Mouse (Mus musculus): ENCODE data around the gene Sfxn5. TPM values are rescaled to one million over a fixed set of nuclear protein-coding genes. Genes with fewer than 3 reads are reported as not detected.

The Sfxn5 gene
- polyA plus RNA-seq, 2 experiments, result 5.8 to 6.6 TPM

DNA sequence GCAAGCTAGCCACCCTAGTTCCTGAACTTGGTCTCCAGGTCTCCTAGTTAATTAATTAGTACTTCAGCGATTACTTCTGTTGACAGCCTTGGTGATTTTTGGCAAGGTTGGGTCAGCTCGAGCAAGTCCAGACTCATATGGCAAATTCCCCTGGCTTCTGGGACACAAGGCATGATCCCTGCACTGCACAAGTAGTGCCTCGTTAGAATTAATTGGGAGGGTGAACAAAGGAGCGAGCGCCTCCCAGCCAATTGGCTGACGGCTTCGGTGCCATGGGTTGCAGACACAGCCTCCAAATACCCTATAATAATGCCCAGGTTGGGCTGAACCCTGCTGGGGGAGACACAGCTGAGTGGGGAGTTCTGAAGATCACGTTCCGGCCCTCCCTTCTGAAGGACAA, 106.7 kb downstream of the Sfxn5 start:
- Histone ChIP-seq H3K4me2 (replicated peaks; ENCODE audit: low read depth, low read length, severe bottlenecking) (no peak overlapping the region), H3K9ac (ENCODE audit: low read depth, low read length, severe bottlenecking) (no peak overlapping the region), H3K4me1 (ENCODE audit: control insufficient read depth, insufficient read depth, low read length) (no peaks in the 10 kb centered on the region), H3K4me3 (replicated peaks; ENCODE audit: low read length) (no peak overlapping the region), H3K27me3 (ENCODE audit: control insufficient read depth, insufficient read depth, low read length) (no peaks in the 10 kb centered on the region), H3K9me3 (ENCODE audit: control insufficient read depth, low read length) (no peaks in the 10 kb centered on the region), H3K27ac (replicated peaks; ENCODE audit: low read depth, low read length) (no peak overlapping the region), H3K36me3 (ENCODE audit: control insufficient read depth, insufficient read depth, low read length) (no peaks in the 10 kb centered on the region)
- 53% methylated on average over 9 of the region's 9 CpGs for WGBS
- TF ChIP-seq POLR2A (IDR thresholded peaks at IDR 0.05; ENCODE audit: borderline replicate concordance, extremely low read depth, insufficient read depth, insufficient read length), result no peak
- DNase-seq (ENCODE audit: low spot score) (no peak), ATAC-seq (ENCODE audit: low FRiP score, low read depth) (no peak)

DNA sequence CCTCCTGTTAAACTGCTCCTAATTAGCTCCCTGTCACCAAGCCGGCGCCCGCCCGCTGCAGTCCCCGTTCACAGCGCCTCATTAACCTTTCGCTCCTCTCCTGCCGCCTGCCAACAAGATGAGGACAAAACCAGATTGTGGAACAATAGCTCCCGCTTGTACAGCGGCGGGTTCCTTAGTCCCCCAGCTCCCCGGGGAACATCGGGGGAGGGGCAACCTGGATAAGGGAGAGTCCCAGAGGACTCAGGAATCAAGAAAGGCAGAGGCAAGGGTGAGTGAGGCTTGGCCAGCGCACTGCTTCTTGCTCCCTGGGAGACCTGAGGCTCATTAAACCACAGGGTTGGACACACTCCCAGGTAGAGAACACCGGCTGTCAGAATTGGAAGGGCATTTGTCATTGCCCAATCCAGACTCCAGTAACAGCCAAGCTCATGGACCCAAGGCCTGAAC, 108.8 kb downstream of the Sfxn5 start:
- ATAC-seq (ENCODE audit: low FRiP score, low read depth) (no peak), DNase-seq (ENCODE audit: low spot score) (no peak)
- WGBS, result 54% methylated on average over 15 of the region's 15 CpGs
- Histone ChIP-seq H3K27ac (replicated peaks; ENCODE audit: low read depth, low read length) (no peak overlapping the region), H3K9ac (ENCODE audit: low read depth, low read length, severe bottlenecking) (no peak overlapping the region), H3K27me3 (ENCODE audit: control insufficient read depth, insufficient read depth, low read length) (no peaks in the 10 kb centered on the region), H3K4me1 (ENCODE audit: control insufficient read depth, insufficient read depth, low read length) (peaks cover 7% of the 10 kb centered on the region; the same call in 1 of the 2 replicates), H3K9me3 (ENCODE audit: control insufficient read depth, low read length) (no peaks in the 10 kb centered on the region), H3K4me3 (replicated peaks; ENCODE audit: low read length) (no peak overlapping the region), H3K4me2 (replicated peaks; ENCODE audit: low read depth, low read length, severe bottlenecking) (no peak overlapping the region), H3K36me3 (ENCODE audit: control insufficient read depth, insufficient read depth, low read length) (no peaks in the 10 kb centered on the region)
- TF ChIP-seq POLR2A (IDR thresholded peaks at IDR 0.05; ENCODE audit: borderline replicate concordance, extremely low read depth, insufficient read depth, insufficient read length), result no peak

DNA sequence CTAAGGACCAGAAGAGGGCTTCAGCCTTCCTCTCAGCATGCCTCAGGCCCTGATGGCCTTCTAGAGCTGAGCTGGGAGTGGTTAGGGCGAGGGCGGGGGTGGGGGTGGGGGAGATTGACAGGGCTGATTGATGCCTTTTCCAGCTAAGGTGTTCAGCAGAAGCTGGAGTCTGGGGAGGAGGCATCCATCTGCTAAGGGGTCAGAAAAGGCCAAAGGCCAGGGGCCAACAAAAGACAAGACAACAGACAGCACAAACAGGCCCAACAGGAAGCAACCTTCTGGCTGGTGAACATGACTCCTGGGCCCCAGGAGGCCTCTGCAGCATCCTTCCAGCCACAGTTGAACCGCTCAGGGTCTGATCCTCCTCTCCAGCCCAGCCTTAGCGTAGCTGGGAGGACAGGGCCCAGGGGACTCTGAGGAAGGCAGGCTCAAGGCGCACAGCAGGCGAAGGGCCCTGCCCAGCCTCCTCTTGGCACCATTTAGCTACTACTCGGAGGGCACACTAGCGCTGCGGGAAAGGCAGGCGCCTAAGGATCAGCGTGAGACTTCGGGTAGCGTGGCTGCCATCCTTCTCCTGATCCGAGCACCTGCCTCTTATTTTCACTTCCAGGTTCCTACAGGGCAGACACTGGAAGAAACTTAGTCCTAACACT, 109.6 kb downstream of the Sfxn5 start:
- Histone ChIP-seq H3K9ac (ENCODE audit: low read depth, low read length, severe bottlenecking) (no peak overlapping the region), H3K36me3 (ENCODE audit: control insufficient read depth, insufficient read depth, low read length) (no peaks in the 10 kb centered on the region), H3K9me3 (ENCODE audit: control insufficient read depth, low read length) (no peaks in the 10 kb centered on the region), H3K4me2 (replicated peaks; ENCODE audit: low read depth, low read length, severe bottlenecking) (no peak overlapping the region), H3K27ac (replicated peaks; ENCODE audit: low read depth, low read length) (no peak overlapping the region), H3K27me3 (ENCODE audit: control insufficient read depth, insufficient read depth, low read length) (no peaks in the 10 kb centered on the region), H3K4me1 (ENCODE audit: control insufficient read depth, insufficient read depth, low read length) (peaks cover 13% of the 10 kb centered on the region; the same call in 1 of the 2 replicates), H3K4me3 (replicated peaks; ENCODE audit: low read length) (no peak overlapping the region)
- TF ChIP-seq POLR2A (IDR thresholded peaks at IDR 0.05; ENCODE audit: borderline replicate concordance, extremely low read depth, insufficient read depth, insufficient read length), result no peak
- whole genome bisulfite sequencing, result 47% methylated on average over 14 of the region's 14 CpGs
- DNase-seq (ENCODE audit: low spot score) (no peak), ATAC-seq (ENCODE audit: low FRiP score, low read depth) (no peak)

DNA sequence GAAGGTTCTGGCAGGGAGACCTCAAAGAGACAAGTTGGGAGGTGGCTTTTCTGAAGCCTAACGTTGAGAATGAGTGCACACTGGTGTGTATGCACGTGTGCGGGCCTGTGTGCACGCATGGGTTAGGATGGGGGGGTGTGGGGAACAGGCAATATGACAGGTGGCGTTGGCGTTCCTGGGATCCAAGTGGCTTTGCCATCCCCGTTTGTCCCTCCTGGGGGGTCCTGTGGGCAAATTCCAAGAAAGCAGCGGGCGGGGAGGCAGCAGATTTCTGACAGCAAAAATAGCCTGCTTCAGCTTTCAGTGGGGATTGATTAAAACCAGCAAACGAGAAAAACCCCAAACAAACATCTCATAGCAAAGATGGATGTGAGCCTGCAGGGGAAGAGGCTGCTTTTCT, 110.7 kb downstream of the Sfxn5 start:
- ATAC-seq (ENCODE audit: low FRiP score, low read depth), result no peak
- Histone ChIP-seq H3K4me1 (ENCODE audit: control insufficient read depth, insufficient read depth, low read length) (peaks cover 13% of the 10 kb centered on the region; the same call in 1 of the 2 replicates), H3K9ac (ENCODE audit: low read depth, low read length, severe bottlenecking) (no peak overlapping the region), H3K4me3 (replicated peaks; ENCODE audit: low read length) (no peak overlapping the region), H3K27me3 (ENCODE audit: control insufficient read depth, insufficient read depth, low read length) (no peaks in the 10 kb centered on the region), H3K4me2 (replicated peaks; ENCODE audit: low read depth, low read length, severe bottlenecking) (no peak overlapping the region), H3K27ac (replicated peaks; ENCODE audit: low read depth, low read length) (no peak overlapping the region), H3K9me3 (ENCODE audit: control insufficient read depth, low read length) (no peaks in the 10 kb centered on the region), H3K36me3 (ENCODE audit: control insufficient read depth, insufficient read depth, low read length) (no peaks in the 10 kb centered on the region)
- TF ChIP-seq POLR2A (IDR thresholded peaks at IDR 0.05; ENCODE audit: borderline replicate concordance, extremely low read depth, insufficient read depth, insufficient read length), result no peak
- 74% methylated on average over 10 of the region's 10 CpGs for WGBS
- DNase-seq (ENCODE audit: low spot score), result no peak

DNA sequence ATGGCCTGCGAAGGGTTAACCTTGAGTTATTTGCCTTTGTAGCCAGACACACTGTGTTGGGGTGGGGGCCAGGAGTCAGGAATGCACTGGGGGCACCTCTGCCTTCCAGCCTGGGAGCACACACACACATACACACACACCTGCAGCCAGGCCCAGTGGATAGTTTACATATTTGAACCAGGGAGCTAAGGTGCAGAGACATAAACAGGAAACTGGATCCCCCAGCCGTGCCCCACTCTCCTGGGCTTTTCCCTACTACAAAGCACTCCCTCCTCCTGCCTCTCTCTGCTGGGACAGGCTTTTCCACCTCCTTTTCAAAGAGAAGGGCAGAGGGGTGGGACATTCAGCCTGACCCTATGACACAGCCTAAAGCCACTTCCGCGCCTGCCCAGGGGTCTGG, 112.3 kb downstream of the Sfxn5 start:
- peaks cover 13% of the 10 kb centered on the region; the same call in 1 of the 2 replicates for H3K4me1 ChIP-seq (ENCODE audit: control insufficient read depth, insufficient read depth, low read length)

More for the DNA sequence above, 112.3 kb downstream of the Sfxn5 start:
- no peaks in the 10 kb centered on the region for H3K9me3 ChIP-seq (ENCODE audit: control insufficient read depth, low read length)
- no peak for TF ChIP-seq POLR2A (IDR thresholded peaks at IDR 0.05; ENCODE audit: borderline replicate concordance, extremely low read depth, insufficient read depth, insufficient read length)
- H3K4me3 ChIP-seq (replicated peaks; ENCODE audit: low read length), result no peak overlapping the region
- H3K27me3 ChIP-seq (ENCODE audit: control insufficient read depth, insufficient read depth, low read length), result no peaks in the 10 kb centered on the region
- no peak overlapping the region for H3K9ac ChIP-seq (ENCODE audit: low read depth, low read length, severe bottlenecking)
- no peak overlapping the region for H3K4me2 ChIP-seq (replicated peaks; ENCODE audit: low read depth, low read length, severe bottlenecking)
- WGBS, result 33% methylated on average over 4 of the region's 4 CpGs
- DNase-seq (ENCODE audit: low spot score) (no peak), ATAC-seq (ENCODE audit: low FRiP score, low read depth) (no peak)
- no peaks in the 10 kb centered on the region for H3K36me3 ChIP-seq (ENCODE audit: control insufficient read depth, insufficient read depth, low read length)
- H3K27ac ChIP-seq (replicated peaks; ENCODE audit: low read depth, low read length), result no peak overlapping the region
